ENCODE assay signal across 24 mouse cellular contexts in the genomic region with DNA sequence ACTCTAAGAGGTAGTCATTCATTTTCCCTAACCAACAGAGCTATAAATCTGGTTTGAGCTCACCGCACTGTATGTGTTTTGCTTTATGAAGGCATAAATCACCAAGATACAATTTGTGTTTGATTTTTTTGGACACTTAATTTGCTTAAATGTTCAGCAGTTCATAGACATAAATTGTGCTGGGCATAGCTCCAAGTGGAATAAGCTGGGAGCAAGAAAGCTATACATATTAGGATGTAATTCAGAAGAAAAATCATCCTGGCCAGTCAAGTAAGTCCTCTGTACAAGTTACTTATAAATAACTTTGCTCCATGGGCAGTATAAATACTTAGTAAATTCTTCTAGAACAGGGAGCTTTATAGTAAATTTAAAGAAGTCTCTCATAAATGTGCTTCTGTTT.
DNase-seq lines count a peak whose midpoint lies in the region; ATAC-seq and TF ChIP-seq lines count a peak whose summit lies in the region.
"Had no signal": no experiment of that assay in that cellular context is flagged by ENCODE, and none has a peak within 500 bp of the region (broad histone marks: within the 10 kb centered on the region; RNA-seq: fewer than 3 reads in every experiment).

No protein-coding gene starts in this region.

- no peak overlapping the region for H3K9ac ChIP-seq in intestine, embryonic 15.5 days
- no peak overlapping the region for H3K9ac ChIP-seq in intestine, embryonic 16.5 days (ENCODE audit: low read depth, low read length)
- H3K9ac ChIP-seq in limb, embryonic 14.5 days (ENCODE audit: low read depth, low read length, severe bottlenecking), result no peak overlapping the region
- H3K9ac ChIP-seq: embryonic facial prominence, embryonic 12.5 days; forebrain, embryonic 13.5 days; forebrain, embryonic 15.5 days had no signal

- TF ChIP-seq POLR2A in limb, embryonic 14.5 days (IDR thresholded peaks at IDR 0.05; ENCODE audit: borderline replicate concordance, extremely low read depth, insufficient read depth, insufficient read length), result no peak

- intact Hi-C loops in heart, postnatal 36 days (cut with DNase I), result no loop called here

- no peaks in the 10 kb centered on the region for H3K27me3 ChIP-seq in intestine, embryonic 15.5 days (replicated peaks)
- no peaks in the 10 kb centered on the region for H3K27me3 ChIP-seq in intestine, embryonic 16.5 days (replicated peaks; ENCODE audit: control insufficient read depth, insufficient read depth, low read length)
- H3K27me3 ChIP-seq in limb, embryonic 14.5 days (ENCODE audit: control insufficient read depth, insufficient read depth, low read length), result no peaks in the 10 kb centered on the region
- no peaks in the 10 kb centered on the region for H3K27me3 ChIP-seq in limb, embryonic 10.5 days (ENCODE audit: low read depth, poor library complexity, severe bottlenecking)
- H3K27me3 ChIP-seq: CH12.LX; embryonic facial prominence, embryonic 12.5 days; forebrain, embryonic 15.5 days; Patski had no signal

- no peaks in the 10 kb centered on the region for H3K36me3 ChIP-seq in intestine, embryonic 15.5 days
- H3K36me3 ChIP-seq in intestine, embryonic 16.5 days (ENCODE audit: control insufficient read depth, insufficient read depth, low read length), result no peaks in the 10 kb centered on the region
- no peaks in the 10 kb centered on the region for H3K36me3 ChIP-seq in limb, embryonic 14.5 days (ENCODE audit: control insufficient read depth, insufficient read depth, low read length)
- no peaks in the 10 kb centered on the region for H3K36me3 ChIP-seq in limb, embryonic 10.5 days
- H3K36me3 ChIP-seq: embryonic facial prominence, embryonic 10.5 days; embryonic facial prominence, embryonic 12.5 days; forebrain, embryonic 15.5 days; G1E had no signal

- no peak overlapping the region for H3K4me3 ChIP-seq in intestine, embryonic 15.5 days (replicated peaks)
- no peak overlapping the region for H3K4me3 ChIP-seq in intestine, embryonic 16.5 days (ENCODE audit: low read length)
- H3K4me3 ChIP-seq in limb, embryonic 14.5 days (replicated peaks; ENCODE audit: low read length), result no peak overlapping the region
- no peak overlapping the region for H3K4me3 ChIP-seq in limb, embryonic 10.5 days
- H3K4me3 ChIP-seq: embryonic facial prominence, embryonic 10.5 days; embryonic facial prominence, embryonic 12.5 days; forebrain, embryonic 13.5 days; forebrain, embryonic 15.5 days had no signal

- no peak overlapping the region for H3K27ac ChIP-seq in intestine, embryonic 15.5 days
- H3K27ac ChIP-seq in intestine, embryonic 16.5 days (ENCODE audit: low read length), result no peak overlapping the region
- no peak overlapping the region for H3K27ac ChIP-seq in limb, embryonic 14.5 days (replicated peaks; ENCODE audit: low read depth, low read length)
- H3K27ac ChIP-seq in limb, embryonic 10.5 days, result no peak overlapping the region
- H3K27ac ChIP-seq: embryonic facial prominence, embryonic 10.5 days; embryonic facial prominence, embryonic 12.5 days; forebrain, embryonic 13.5 days; forebrain, embryonic 15.5 days had no signal

- ATAC-seq in intestine, embryonic 15.5 days, result peak; percentile 31
- no peak for ATAC-seq in intestine, embryonic 16.5 days
- no peak for ATAC-seq in limb, embryonic 14.5 days (ENCODE audit: low FRiP score, low read depth)
- ATAC-seq: activated CD4-positive, CD25-positive, alpha-beta regulatory T cell, adult 4 months; CD4-positive, CD25-positive, alpha-beta regulatory T cell, adult 4 months; forebrain, embryonic 13.5 days; forebrain, embryonic 15.5 days; Patski had no signal

- DNase-seq in heart, adult 11 months, result peak; percentile 5
- no peak for DNase-seq in heart, postnatal 36 days
- DNase-seq in limb, embryonic 14.5 days (ENCODE audit: low spot score), result peak; percentile 26
- DNase-seq in limb, embryonic 10.5 days (ENCODE audit: low spot score), result no peak
- DNase-seq: adrenal gland, adult 8-10 months; adrenal gland, postnatal 14 days; adrenal gland, postnatal 36 days; B cell, adult 2 months; cerebellum, adult 11-12 months; cerebellum, adult 2 months; cerebellum, adult 9-10 months; cerebellum, postnatal 10 days; cerebellum, postnatal 25 days had no signal

- 40% methylated on average over 1 of the region's 1 CpGs for WGBS in intestine, embryonic 15.5 days
- 45% methylated on average over 1 of the region's 1 CpGs for WGBS in intestine, embryonic 16.5 days
- 37% methylated on average over 1 of the region's 1 CpGs for WGBS in limb, embryonic 14.5 days
- WGBS in limb, embryonic 10.5 days, result 100% methylated on average over 1 of the region's 1 CpGs

- no peaks in the 10 kb centered on the region for H3K4me1 ChIP-seq in intestine, embryonic 15.5 days (replicated peaks)
- no peaks in the 10 kb centered on the region for H3K4me1 ChIP-seq in intestine, embryonic 16.5 days (ENCODE audit: control insufficient read depth, insufficient read depth, low read length)
- no peaks in the 10 kb centered on the region for H3K4me1 ChIP-seq in limb, embryonic 14.5 days (ENCODE audit: control insufficient read depth, insufficient read depth, low read length)
- H3K4me1 ChIP-seq in limb, embryonic 10.5 days, result 0 out of 2 replicates have a peak, but pooled peaks cover 4% of the 10 kb centered on the region
- H3K4me1 ChIP-seq: embryonic facial prominence, embryonic 12.5 days; forebrain, embryonic 13.5 days; forebrain, embryonic 15.5 days had no signal

- H3K4me2 ChIP-seq in intestine, embryonic 15.5 days (replicated peaks), result no peak overlapping the region
- no peak overlapping the region for H3K4me2 ChIP-seq in intestine, embryonic 16.5 days (ENCODE audit: low read depth, low read length)
- no peak overlapping the region for H3K4me2 ChIP-seq in limb, embryonic 14.5 days (replicated peaks; ENCODE audit: low read depth, low read length, severe bottlenecking)
- H3K4me2 ChIP-seq: embryonic facial prominence, embryonic 12.5 days; forebrain, embryonic 13.5 days; forebrain, embryonic 15.5 days had no signal

- no peaks in the 10 kb centered on the region for H3K9me3 ChIP-seq in intestine, embryonic 15.5 days
- no peaks in the 10 kb centered on the region for H3K9me3 ChIP-seq in intestine, embryonic 16.5 days (ENCODE audit: control insufficient read depth, low read length)
- no peaks in the 10 kb centered on the region for H3K9me3 ChIP-seq in limb, embryonic 14.5 days (ENCODE audit: control insufficient read depth, low read length)
- H3K9me3 ChIP-seq in limb, embryonic 10.5 days (replicated peaks), result no peaks in the 10 kb centered on the region
- H3K9me3 ChIP-seq: embryonic facial prominence, embryonic 10.5 days; embryonic facial prominence, embryonic 12.5 days; forebrain, embryonic 13.5 days; forebrain, embryonic 15.5 days; G1E had no signal

Comparison
In these comparisons a context has a peak if more than half of its experiments do, and no peak if none do; other contexts are left out.
1. DNase-seq: peak in heart, adult 11 months (single experiment) and limb, embryonic 14.5 days (single experiment); none in heart, postnatal 36 days (0 of 2) and limb, embryonic 10.5 days (single experiment).